Mouse (Mus musculus) lung, adult 2 months (tissue): ENCODE results near the gene Rps16. TPM values are rescaled to one million over a fixed set of nuclear protein-coding genes. Genes with fewer than 3 reads are reported as not detected.

Experiments
- DNase-seq: peaks from one replicate; pipeline ENCODE4 v3.0.0; 2022
- H3K4me1 ChIP-seq: fragments of 200-500 bp; 2 replicates; pipeline ENCODE4 v1.6.1; 2011; ENCODE audit warnings: low read length; ENCODE audit not compliant: control insufficient read depth, insufficient read depth
- H3K4me3 ChIP-seq: fragments of 200-500 bp; replicated peaks from 2 replicates; pipeline ENCODE3; 2011; ENCODE audit warnings: low read depth, mild to moderate bottlenecking, control low read depth, low read length; ENCODE audit errors: extremely low read depth
- CTCF ChIP-seq: fragments of 200-500 bp; IDR thresholded peaks from 2 replicates; pipeline ENCODE4 v1.5.1; 2011; ENCODE audit warnings: mild to moderate bottlenecking, low read length, control low read depth; ENCODE audit not compliant: insufficient read depth
- POLR2A ChIP-seq: fragments of 200-500 bp; IDR thresholded peaks from 2 replicates; pipeline ENCODE4 v1.6.1; 2011; ENCODE audit warnings: low read depth, mild to moderate bottlenecking, control low read depth, low read length, borderline replicate concordance; ENCODE audit errors: extremely low read depth
- WGBS: fragments of 180-500 bp; shearing (Covaris S2); methylation state at CpG from one replicate; pipeline ENCODE4 v1.1.7; 2018; 5-methylcytosine and 5-hydroxymethylcytosine counted together
- polyA plus RNA-seq: library from polyadenylated mRNA; depleted of rRNA; stranded (reverse); fragments of >200 nt; gene quantifications from 2 replicates; pipeline ENCODE4 v1.2.3, GENCODE M21; 2012

Rps16 gene
- polyA plus RNA-seq, 1 experiment, result 529 TPM

DNA sequence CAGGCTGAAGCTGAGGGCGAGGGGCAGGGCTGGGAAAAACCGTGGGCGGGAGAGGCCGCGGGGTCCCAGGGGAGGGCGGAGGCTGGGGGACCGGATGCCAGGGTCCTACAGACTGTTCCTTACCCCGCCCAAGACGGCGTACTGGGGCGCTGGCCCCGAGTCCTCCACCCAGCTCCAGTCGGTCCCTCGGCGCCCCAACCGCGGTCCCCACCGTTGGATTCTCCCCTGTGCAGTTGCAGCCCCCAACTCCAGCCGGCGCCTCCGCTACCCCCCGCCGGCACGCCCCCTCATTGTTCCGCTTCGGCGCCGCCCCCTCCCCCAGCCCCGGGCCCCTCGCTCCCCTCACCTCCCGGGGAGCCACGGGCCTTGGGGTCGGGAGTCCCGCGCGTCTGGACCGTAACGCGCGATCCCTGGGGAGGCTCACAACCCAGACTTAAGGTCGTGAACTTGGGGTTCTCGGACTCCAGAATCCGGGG lies 21.1 kb downstream of the Rps16 start:
- TF ChIP-seq CTCF, result no peak
- TF ChIP-seq POLR2A, result no peak
- H3K4me1 ChIP-seq, result peaks cover 7% of the 10 kb centered on the region; the same call in 1 of the 2 replicates
- H3K4me3 ChIP-seq, result peak overlapping the region; percentile 68
- 1% methylated on average over 38 of the region's 43 CpGs for WGBS
- no peak for DNase-seq

GRCm38 (mm10) chr7:28372251-28373108 lies 22.0 kb downstream of the Rps16 start, which contains the start of gene Plekhg2:
Gene Plekhg2, minus strand, starts transcription at chr7:28372599.
- Histone ChIP-seq H3K4me1 (peaks cover 7% of the 10 kb centered on the region; the same call in 1 of the 2 replicates), H3K4me3 (peak within 1 kb of the TSS; percentile 71)
- DNase-seq, result peak; percentile 99
- under 1% methylated on average over 63 of the region's 66 CpGs for WGBS
- TF ChIP-seq POLR2A (peak; percentile 82), CTCF (peak; percentile 3; the same call in 1 of the 2 replicates)

DNA sequence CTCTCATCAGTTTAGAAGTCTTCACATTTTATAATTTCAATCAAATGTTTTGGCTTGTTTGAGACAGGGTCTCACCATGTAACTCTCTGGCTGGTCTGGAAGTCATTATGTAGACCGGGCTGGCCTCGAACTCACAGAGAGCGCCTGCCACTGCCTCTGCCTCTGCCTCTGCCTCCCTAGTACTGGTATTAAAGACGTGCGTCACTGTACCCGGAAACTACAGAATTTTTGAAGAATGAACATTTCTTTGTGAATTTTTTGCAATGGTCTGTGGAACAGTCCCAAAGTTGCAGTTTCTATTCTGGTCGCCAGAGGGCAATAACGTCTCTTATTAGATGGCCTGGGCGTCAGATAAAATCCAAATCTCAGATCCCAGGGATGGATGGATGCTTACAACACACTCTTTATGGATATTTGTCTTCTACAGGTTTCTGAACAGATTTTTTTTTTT lies 22.7 kb downstream of the Rps16 start:
- Histone ChIP-seq H3K4me1 (peaks cover 7% of the 10 kb centered on the region; the same call in 1 of the 2 replicates), H3K4me3 (peak overlapping the region; percentile 71)
- TF ChIP-seq CTCF (peak; percentile 27; the same call in 1 of the 2 replicates), POLR2A (no peak)
- WGBS, result 0% methylated on average over 9 of the region's 9 CpGs
- peak; percentile 72 for DNase-seq

- WGBS, result 84% methylated on average over 7 of the region's 7 CpGs
- DNase-seq, result peak; percentile 8
- no peak overlapping the region for H3K4me3 ChIP-seq
- peaks cover 7% of the 10 kb centered on the region; the same call in 1 of the 2 replicates for H3K4me1 ChIP-seq
- TF ChIP-seq POLR2A (no peak), CTCF (no peak)
Measured at GRCm38 (mm10) chr7:28373891-28374495, 23.5 kb downstream of the Rps16 start.

DNA sequence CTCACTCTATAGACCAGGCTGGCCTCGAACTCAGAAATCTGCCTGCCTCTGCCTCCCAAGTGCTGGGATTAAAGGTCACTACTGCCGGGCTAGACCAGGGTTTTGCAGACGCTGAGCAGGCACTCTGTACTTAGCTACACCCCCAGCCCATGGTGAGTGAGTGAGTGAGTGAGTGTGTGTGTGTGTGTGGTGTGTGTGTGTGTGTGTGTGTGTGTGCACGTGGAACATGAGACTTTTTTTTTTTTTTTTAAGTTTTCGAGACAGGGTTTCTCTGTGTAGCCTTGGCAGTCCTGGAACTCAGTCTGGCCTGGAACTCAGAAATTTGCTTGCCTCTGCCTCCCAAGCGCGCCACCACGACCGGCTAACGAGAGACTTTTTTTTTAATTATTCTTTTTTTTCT lies 24.2 kb downstream of the Rps16 start:
- H3K4me1 ChIP-seq, result peaks cover 7% of the 10 kb centered on the region; the same call in 1 of the 2 replicates
- DNase-seq, result no peak
- no peak overlapping the region for H3K4me3 ChIP-seq
- WGBS, result 53% methylated on average over 10 of the region's 10 CpGs
- TF ChIP-seq POLR2A, result peak; percentile 36; the same call in 1 of the 2 replicates
- no peak for TF ChIP-seq CTCF

DNA sequence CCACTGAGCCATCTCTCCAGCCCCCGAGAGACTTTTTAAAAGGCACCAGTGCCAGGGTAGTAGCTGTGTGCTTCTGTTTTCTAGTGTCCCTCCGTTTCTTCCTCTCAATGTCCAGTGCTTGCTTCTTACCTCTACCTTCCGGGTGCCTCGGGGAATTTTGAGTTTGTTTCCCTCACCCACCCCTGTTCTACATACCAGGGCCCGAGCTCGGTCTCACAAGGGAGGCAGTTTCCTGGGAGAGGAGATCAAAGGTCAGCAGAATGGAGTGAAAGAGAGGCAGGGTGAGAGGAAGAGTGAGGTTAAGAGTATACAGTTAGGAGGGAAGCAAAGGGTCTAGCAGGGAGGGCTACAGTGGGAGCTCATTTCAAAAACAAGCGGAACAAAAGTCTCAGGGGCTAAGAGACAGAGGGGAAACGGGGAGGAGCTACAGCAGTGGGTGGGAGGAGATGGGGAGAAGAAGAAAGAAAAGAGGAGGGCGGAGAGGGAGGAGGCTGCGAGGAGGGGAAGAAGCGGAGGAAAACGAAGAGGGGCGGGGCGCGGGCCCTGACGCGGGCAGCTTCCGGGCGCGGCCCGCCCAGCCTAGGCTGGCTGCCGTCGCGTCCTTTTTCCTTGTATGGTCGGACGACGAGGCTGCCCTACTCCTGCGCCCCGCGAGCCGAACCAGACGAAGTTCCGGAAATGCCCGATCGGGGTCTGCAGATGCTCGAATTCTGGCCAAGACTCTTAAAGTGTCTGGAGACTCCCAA lies 24.9 kb downstream of the Rps16 start:
- Histone ChIP-seq H3K4me1 (peaks cover 10% of the 10 kb centered on the region), H3K4me3 (peak overlapping the region; percentile 73)
- peak; percentile 89 for DNase-seq
- peak; percentile 86; the same call in 1 of the 2 replicates for TF ChIP-seq POLR2A
- TF ChIP-seq CTCF, result no peak
- under 1% methylated on average over 36 of the region's 36 CpGs for WGBS

DNA sequence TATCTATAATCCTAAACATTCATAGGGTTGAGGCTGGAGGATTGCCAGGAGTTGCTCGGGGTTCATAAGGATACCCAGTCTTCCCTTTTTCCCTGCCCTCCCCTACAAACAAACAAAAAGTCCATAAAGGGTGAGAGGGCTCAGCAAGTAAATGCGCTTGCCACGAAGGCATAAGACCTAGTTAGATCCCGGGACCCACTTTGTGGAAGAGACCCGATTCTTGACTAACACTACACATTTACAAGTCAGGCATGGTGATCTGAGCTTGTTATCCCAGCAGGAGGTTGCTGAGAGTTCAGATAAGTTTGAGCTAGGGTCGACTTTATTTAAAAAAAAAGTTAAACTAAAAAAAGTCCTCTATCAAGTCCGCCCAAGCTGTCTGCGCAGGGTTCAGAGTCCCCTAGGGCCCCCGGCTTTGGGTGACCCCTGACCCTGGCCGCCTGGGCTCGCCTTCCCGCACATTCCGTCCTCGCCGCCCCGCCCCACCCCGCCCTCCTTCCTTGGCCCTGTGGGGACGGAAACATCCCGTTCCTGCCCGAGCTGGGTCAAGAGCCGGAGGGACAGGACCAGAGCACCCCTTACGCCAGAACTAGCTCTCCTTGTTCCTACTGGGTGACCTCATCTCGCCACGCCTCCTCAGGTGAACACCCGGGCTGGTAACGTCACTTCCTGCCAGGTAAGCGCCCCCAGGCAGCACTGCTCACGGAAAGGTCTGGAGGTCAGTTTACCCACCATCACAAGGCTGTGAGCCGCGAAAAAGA lies 25.7 kb downstream of the Rps16 start:
- DNase-seq, result peak; percentile 87
- H3K4me1 ChIP-seq, result peaks cover 9% of the 10 kb centered on the region
- peak overlapping the region; percentile 73 for H3K4me3 ChIP-seq
- TF ChIP-seq CTCF, result no peak
- peak; percentile 99 for TF ChIP-seq POLR2A
- WGBS, result 3% methylated on average over 30 of the region's 30 CpGs
